Mouse (Mus musculus) intestine, postnatal 0 days (tissue): ENCODE measurements around the gene Pla2g6. TPM values are rescaled to one million over a fixed set of nuclear protein-coding genes. Genes with fewer than 3 reads are reported as not detected.

ENCODE experiments used
- ATAC-seq: fragments of 200-750 bp; cut with Nextera tagmentation; 2 replicates; pipeline ENCODE4 v1.8.0; 2017; ENCODE audit warnings: mild to moderate bottlenecking, moderate TSS enrichment, moderate library complexity
- H3K27ac ChIP-seq: fragments of 300-500 bp; sonication (generic); 2 replicates; pipeline ENCODE4 v1.5.1; 2014; ENCODE audit warnings: mild to moderate bottlenecking, low read depth, low read length, moderate library complexity
- H3K27me3 ChIP-seq: fragments of 300-500 bp; sonication (generic); replicated peaks from 2 replicates; pipeline ENCODE4 v1.6.1; 2014; ENCODE audit warnings: low read length, mixed read lengths; ENCODE audit not compliant: control insufficient read depth, insufficient read depth
- H3K36me3 ChIP-seq: fragments of 300-500 bp; sonication (generic); 2 replicates; pipeline ENCODE4 v1.6.1; 2014; ENCODE audit warnings: mild to moderate bottlenecking, moderate library complexity; ENCODE audit not compliant: control insufficient read depth, insufficient read depth
- H3K4me1 ChIP-seq: fragments of 300-500 bp; sonication (generic); replicated peaks from 2 replicates; pipeline ENCODE4 v1.6.1; 2014; ENCODE audit warnings: antibody characterized with exemption, low read length, mixed read lengths; ENCODE audit not compliant: control insufficient read depth, insufficient read depth
- H3K4me2 ChIP-seq: fragments of 300-500 bp; sonication (generic); replicated peaks from 2 replicates; pipeline ENCODE4 v1.6.1; 2014; ENCODE audit warnings: low read depth, mild to moderate bottlenecking, moderate library complexity
- H3K4me3 ChIP-seq: fragments of 300-500 bp; sonication (generic); 2 replicates; pipeline ENCODE4 v1.5.1; 2014; ENCODE audit warnings: low read depth, low read length
- H3K9ac ChIP-seq: fragments of 300-500 bp; sonication (generic); 2 replicates; pipeline ENCODE4 v1.6.1; 2014; ENCODE audit warnings: mild to moderate bottlenecking, low read depth, low read length
- H3K9me3 ChIP-seq: fragments of 300-500 bp; sonication (generic); 2 replicates; pipeline ENCODE4 v1.6.1; 2016; ENCODE audit warnings: mixed run types; ENCODE audit not compliant: control insufficient read depth
- CTCF ChIP-seq: sonication (generic); IDR thresholded peaks from 2 replicates; pipeline ENCODE4 v1.5.1; 2016; ENCODE audit warnings: low read depth, mild to moderate bottlenecking, control low read depth, antibody characterized with exemption, moderate library complexity
- WGBS: fragments of 180-500 bp; shearing (Covaris S2); extraction: QIAGEN DNeasy Blood & Tissue Kit; methylation state at CpG from one replicate; pipeline ENCODE4 v1.1.7; 2014; 5-methylcytosine and 5-hydroxymethylcytosine counted together
- polyA plus RNA-seq: library from polyadenylated mRNA; unstranded; fragments of >200 nt; fragmentation: Nextera tagmentation; extraction: Ambion mirVana; gene quantifications from 2 replicates; pipeline ENCODE4 v1.2.1, GENCODE M21; 2015

Pla2g6 gene
- polyA plus RNA-seq, 1 experiment from 2014 or later = 17.4 TPM

- peak overlapping the region; percentile 88 for H3K27ac ChIP-seq
- no peak for TF ChIP-seq CTCF
- no peak overlapping the region for H3K4me3 ChIP-seq
- H3K9ac ChIP-seq = peak overlapping the region; percentile 31; the same call in 1 of the 2 replicates
- 47% methylated on average over 8 of the region's 8 CpGs for WGBS
- peak; percentile 52 for ATAC-seq
- no peaks in the 10 kb centered on the region for H3K9me3 ChIP-seq
- peaks cover 72% of the 10 kb centered on the region for H3K36me3 ChIP-seq
- H3K4me2 ChIP-seq = peak overlapping the region; percentile 44
- no peaks in the 10 kb centered on the region for H3K27me3 ChIP-seq
- peaks cover 18% of the 10 kb centered on the region for H3K4me1 ChIP-seq
These were observed 40.8 kb upstream of the Pla2g6 start for GRCm38 (mm10) chr15:79368861-79369440.

- ATAC-seq = peak; percentile 90
- Histone ChIP-seq H3K9ac (no peak overlapping the region; the same call in 1 of the 2 replicates), H3K4me3 (no peak overlapping the region), H3K4me2 (peak overlapping the region; percentile 44), H3K27me3 (no peaks in the 10 kb centered on the region), H3K4me1 (peaks cover 18% of the 10 kb centered on the region), H3K9me3 (no peaks in the 10 kb centered on the region), H3K36me3 (peaks cover 72% of the 10 kb centered on the region), H3K27ac (peak overlapping the region; percentile 88)
- 9% methylated on average over 14 of the region's 14 CpGs for WGBS
- no peak for TF ChIP-seq CTCF
These were observed 40.2 kb upstream of the Pla2g6 start for GRCm38 (mm10) chr15:79368313-79368811.

- H3K4me2 ChIP-seq = no peak overlapping the region
- H3K36me3 ChIP-seq = peaks cover 73% of the 10 kb centered on the region
- H3K9me3 ChIP-seq = no peaks in the 10 kb centered on the region
- no peak for TF ChIP-seq CTCF
- no peaks in the 10 kb centered on the region for H3K27me3 ChIP-seq
- no peak for ATAC-seq
- no peak overlapping the region for H3K4me3 ChIP-seq
- H3K27ac ChIP-seq = no peak overlapping the region
- H3K4me1 ChIP-seq = peaks cover 18% of the 10 kb centered on the region
- 90% methylated on average over 5 of the region's 5 CpGs for WGBS
- no peak overlapping the region for H3K9ac ChIP-seq
These were observed 38.2 kb upstream of the Pla2g6 start for GRCm38 (mm10) chr15:79366402-79366801.

GRCm38 (mm10) chr15:79365068-79365467 is 36.9 kb upstream of the Pla2g6 start:
- ATAC-seq = no peak
- H3K4me1 ChIP-seq = peaks cover 23% of the 10 kb centered on the region
- H3K36me3 ChIP-seq = peaks cover 78% of the 10 kb centered on the region
- no peak overlapping the region for H3K4me3 ChIP-seq
- no peak overlapping the region for H3K27ac ChIP-seq
- TF ChIP-seq CTCF = no peak
- 96% methylated on average over 12 of the region's 12 CpGs for WGBS
- no peaks in the 10 kb centered on the region for H3K27me3 ChIP-seq
- no peak overlapping the region for H3K9ac ChIP-seq
- no peaks in the 10 kb centered on the region for H3K9me3 ChIP-seq
- H3K4me2 ChIP-seq = no peak overlapping the region

- H3K36me3 ChIP-seq = peaks cover 72% of the 10 kb centered on the region
- no peaks in the 10 kb centered on the region for H3K27me3 ChIP-seq
- peaks cover 18% of the 10 kb centered on the region for H3K4me1 ChIP-seq
- 64% methylated on average over 6 of the region's 6 CpGs for WGBS
- no peak for ATAC-seq
- H3K9ac ChIP-seq = no peak overlapping the region
- no peaks in the 10 kb centered on the region for H3K9me3 ChIP-seq
- H3K27ac ChIP-seq = no peak overlapping the region
- TF ChIP-seq CTCF = no peak
- no peak overlapping the region for H3K4me2 ChIP-seq
- H3K4me3 ChIP-seq = no peak overlapping the region
These were observed 35.9 kb upstream of the Pla2g6 start for GRCm38 (mm10) chr15:79364120-79364519.

GRCm38 (mm10) chr15:79361023-79361422 is 32.8 kb upstream of the Pla2g6 start:
- no peak overlapping the region for H3K27ac ChIP-seq
- peaks cover 5% of the 10 kb centered on the region for H3K4me1 ChIP-seq
- no peak for TF ChIP-seq CTCF
- no peak overlapping the region for H3K4me3 ChIP-seq
- no peak overlapping the region for H3K9ac ChIP-seq
- no peak overlapping the region for H3K4me2 ChIP-seq
- WGBS = 20% methylated on average over 4 of the region's 4 CpGs
- H3K9me3 ChIP-seq = no peaks in the 10 kb centered on the region
- peaks cover 51% of the 10 kb centered on the region for H3K36me3 ChIP-seq
- no peaks in the 10 kb centered on the region for H3K27me3 ChIP-seq
- no peak for ATAC-seq
